Mouse (Mus musculus) neutrophil, adult 59 days (primary cell): Measurements from ENCODE around the gene Chac2. TPM values are rescaled to one million over a fixed set of nuclear protein-coding genes. Genes with fewer than 3 reads are reported as not detected.

Source experiments
- total RNA-seq, 2 experiments: library from RNA; stranded (reverse); gene quantifications; 1 replicate in 1 of 2; 2 replicates in 1 of 2; pipeline ENCODE4 v1.2.4; 2023

The Chac2 gene
- 1 to 10 TPM; 3.1 to 4.0 TPM for total RNA-seq

GRCm38 (mm10) chr11:30985877-30986624 lies at the start of gene Chac2:
TSS of gene Chac2 (minus strand) at chr11:30986350.

DNA sequence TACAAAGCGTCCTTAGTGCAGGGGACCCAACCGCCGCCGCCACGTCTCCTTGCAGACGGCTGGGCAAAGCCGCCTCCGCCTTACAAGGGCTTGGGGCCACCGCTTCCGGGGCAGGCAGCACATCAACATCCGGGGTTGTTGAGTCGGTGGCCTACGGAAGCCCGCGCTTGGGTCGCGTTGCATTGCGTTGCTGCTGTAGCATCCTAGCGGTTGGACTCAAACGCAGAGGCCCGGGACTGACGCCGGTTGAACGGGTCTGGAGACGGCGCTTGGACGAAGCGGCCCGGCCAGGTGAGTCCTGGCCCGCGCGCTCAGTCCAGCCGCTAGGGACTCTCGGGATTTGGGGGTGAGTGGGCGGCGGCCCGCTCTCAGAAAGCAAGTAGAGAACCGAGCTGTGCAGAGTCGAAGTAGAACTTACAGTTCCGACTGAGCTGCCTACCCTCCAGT lies 31.8 kb downstream of the Chac2 start, which contains the start of gene Erlec1:
Gene Erlec1, minus strand, starts transcription at position 57 of the 447 bp plus-strand sequence.

Other genes starting within 250 kb of the Chac2 start
- 10 to 100 TPM; 51.2 to 51.7 TPM for gene Psme4, start 214.6 kb downstream of the Chac2 start, total RNA-seq
- gene Gpr75, start 101.0 kb downstream of the Chac2 start, total RNA-seq = under 1 TPM in 1 of 2 experiments, not detected in 1; 0.16 TPM
- gene Asb3, start 100.9 kb downstream of the Chac2 start, total RNA-seq = 10 to 100 TPM; 12.5 to 12.6 TPM
- 10 to 100 TPM; 19.3 to 20.1 TPM for gene Erlec1, start 32.0 kb downstream of the Chac2 start, total RNA-seq
- not detected for gene Gm17332, start 196.1 kb upstream of the Chac2 start, total RNA-seq